Mouse (Mus musculus): ENCODE data around the gene Ccnf.

Gene Ccnf

GRCm38 (mm10) chr17:24223513-24223912, 27.8 kb downstream of the Ccnf start:
- no peak for DNase-seq (ENCODE audit: low read depth, low spot score)

- no peak for DNase-seq (ENCODE audit: low read depth, low spot score)
Observed at GRCm38 (mm10) chr17:24222653-24223052, 28.6 kb downstream of the Ccnf start.

GRCm38 (mm10) chr17:24220435-24221411, 30.6 kb downstream of the Ccnf start, which contains the start of gene Tedc2:
Tedc2 (minus strand) TSS chr17:24220851.
- peak; percentile 86 for DNase-seq (ENCODE audit: low read depth, low spot score)

- no peak for DNase-seq (ENCODE audit: low read depth, low spot score)
Observed at GRCm38 (mm10) chr17:24216836-24217235, 34.4 kb downstream of the Ccnf start.

GRCm38 (mm10) chr17:24213186-24213585, 38.1 kb downstream of the Ccnf start:
- no peak for DNase-seq (ENCODE audit: low read depth, low spot score)

GRCm38 (mm10) chr17:24212441-24213018, 38.8 kb downstream of the Ccnf start:
- DNase-seq (ENCODE audit: low read depth, low spot score), result no peak

GRCm38 (mm10) chr17:24211631-24212440, 39.4 kb downstream of the Ccnf start:
- no peak for DNase-seq (ENCODE audit: low read depth, low spot score)

- no peak for DNase-seq (ENCODE audit: low read depth, low spot score)
Observed at GRCm38 (mm10) chr17:24210591-24210990, 40.7 kb downstream of the Ccnf start.

- no peak for DNase-seq (ENCODE audit: low read depth, low spot score)
Observed at GRCm38 (mm10) chr17:24209916-24210240, 41.4 kb downstream of the Ccnf start.

GRCm38 (mm10) chr17:24209043-24209915, 42.0 kb downstream of the Ccnf start, which contains the start of gene Ntn3:
Ntn3 (minus strand) TSS chr17:24209531.
- peak; percentile 79 for DNase-seq (ENCODE audit: low read depth, low spot score)

GRCm38 (mm10) chr17:24208641-24209042, 42.6 kb downstream of the Ccnf start:
- DNase-seq (ENCODE audit: low read depth, low spot score), result no peak

GRCm38 (mm10) chr17:24207768-24208640, 43.3 kb downstream of the Ccnf start:
- DNase-seq (ENCODE audit: low read depth, low spot score), result no peak

GRCm38 (mm10) chr17:24206451-24207351, 44.6 kb downstream of the Ccnf start:
- no peak for DNase-seq (ENCODE audit: low read depth, low spot score)

- no peak for DNase-seq (ENCODE audit: low read depth, low spot score)
Observed at GRCm38 (mm10) chr17:24205908-24206361, 45.3 kb downstream of the Ccnf start.

- DNase-seq (ENCODE audit: low read depth, low spot score), result peak; percentile 86
Observed at GRCm38 (mm10) chr17:24205284-24205888, 45.9 kb downstream of the Ccnf start, which contains the start of gene Tbc1d24. Tbc1d24 (minus strand) TSS chr17:24205562.

- no peak for DNase-seq (ENCODE audit: low read depth, low spot score)
Observed at GRCm38 (mm10) chr17:24204846-24205245, 46.4 kb downstream of the Ccnf start.

- DNase-seq (ENCODE audit: low read depth, low spot score), result no peak
Observed at GRCm38 (mm10) chr17:24203611-24204534, 47.4 kb downstream of the Ccnf start.

Data from c-Kit-negative CD71-positive TER-119-positive erythroid progenitor cells, embryonic 14.5 days (primary cell).